Mouse (Mus musculus) midbrain, embryonic 16.5 days (tissue): ENCODE measurements around the gene Hif1an. TPM values are rescaled to one million over a fixed set of nuclear protein-coding genes. Genes with fewer than 3 reads are reported as not detected.
A peak's percentile ranks its signal among the peaks of the same experiment; 100 is the strongest.

Experiments
- ATAC-seq: fragments of 200-750 bp; cut with Nextera tagmentation; 2 replicates; pipeline ENCODE4 v1.8.0; 2017; ENCODE audit warnings: moderate TSS enrichment
- H3K27ac ChIP-seq: fragments of 300-500 bp; sonication (generic); 2 replicates; pipeline ENCODE4 v1.5.1; 2014; ENCODE audit warnings: mild to moderate bottlenecking, low read length, mixed read lengths
- H3K27me3 ChIP-seq: fragments of 300-500 bp; sonication (generic); 2 replicates; pipeline ENCODE4 v1.6.1; 2014; ENCODE audit warnings: low read depth, low read length, mixed read lengths; ENCODE audit not compliant: control insufficient read depth, insufficient read depth
- H3K36me3 ChIP-seq: fragments of 300-500 bp; sonication (generic); 2 replicates; pipeline ENCODE4 v1.6.1; 2014; ENCODE audit warnings: mild to moderate bottlenecking, low read length, moderate library complexity, mixed read lengths; ENCODE audit not compliant: control insufficient read depth, insufficient read depth
- H3K4me1 ChIP-seq: fragments of 300-500 bp; sonication (generic); 2 replicates; pipeline ENCODE4 v1.6.1; 2014; ENCODE audit warnings: mild to moderate bottlenecking, low read length, mixed read lengths; ENCODE audit not compliant: control insufficient read depth, insufficient read depth
- H3K4me2 ChIP-seq: fragments of 300-500 bp; sonication (generic); 2 replicates; pipeline ENCODE4 v1.6.1; 2014; ENCODE audit warnings: mild to moderate bottlenecking, low read length, mixed read lengths
- H3K4me3 ChIP-seq: fragments of 300-500 bp; sonication (generic); 2 replicates; pipeline ENCODE4 v1.5.1; 2014; ENCODE audit warnings: low read depth, mild to moderate bottlenecking, low read length, moderate library complexity, mixed read lengths
- H3K9ac ChIP-seq: fragments of 300-500 bp; sonication (generic); 2 replicates; pipeline ENCODE4 v1.6.1; 2014; ENCODE audit warnings: low read depth, low read length, mixed read lengths
- H3K9me3 ChIP-seq: fragments of 300-500 bp; sonication (generic); replicated peaks from 2 replicates; pipeline ENCODE4 v1.6.1; 2014; ENCODE audit warnings: mild to moderate bottlenecking, low read length, mixed read lengths; ENCODE audit not compliant: control insufficient read depth, poor library complexity, severe bottlenecking
- WGBS: fragments of 180-500 bp; shearing (Covaris S2); extraction: QIAGEN DNeasy Blood & Tissue Kit; methylation state at CpG from one replicate; pipeline ENCODE4 v1.1.7; 2014; 5-methylcytosine and 5-hydroxymethylcytosine counted together
- polyA plus RNA-seq: library from polyadenylated mRNA; unstranded; fragments of >200 nt; fragmentation: Nextera tagmentation; extraction: Ambion mirVana; gene quantifications from 2 replicates; pipeline ENCODE4 v1.2.1, GENCODE M21; 2015

Hif1an gene
- polyA plus RNA-seq, 1 experiment from 2014 or later: 25.2 TPM

GRCm38 (mm10) chr19:44554490-44554860, 8.2 kb upstream of the Hif1an start:
- Histone ChIP-seq H3K4me3 (peak overlapping the region; percentile 78), H3K4me2 (peak overlapping the region; percentile 92), H3K36me3 (peaks cover 21% of the 10 kb centered on the region), H3K27me3 (no peaks in the 10 kb centered on the region; the same call in 1 of the 2 replicates), H3K9me3 (no peaks in the 10 kb centered on the region), H3K9ac (peak overlapping the region; percentile 89), H3K4me1 (peaks cover 16% of the 10 kb centered on the region), H3K27ac (peak overlapping the region; percentile 72)
- 0 out of 2 replicates have a peak, but pooled peaks have one; percentile 34 for ATAC-seq
- WGBS: 3% methylated on average over 8 of the region's 8 CpGs

DNA sequence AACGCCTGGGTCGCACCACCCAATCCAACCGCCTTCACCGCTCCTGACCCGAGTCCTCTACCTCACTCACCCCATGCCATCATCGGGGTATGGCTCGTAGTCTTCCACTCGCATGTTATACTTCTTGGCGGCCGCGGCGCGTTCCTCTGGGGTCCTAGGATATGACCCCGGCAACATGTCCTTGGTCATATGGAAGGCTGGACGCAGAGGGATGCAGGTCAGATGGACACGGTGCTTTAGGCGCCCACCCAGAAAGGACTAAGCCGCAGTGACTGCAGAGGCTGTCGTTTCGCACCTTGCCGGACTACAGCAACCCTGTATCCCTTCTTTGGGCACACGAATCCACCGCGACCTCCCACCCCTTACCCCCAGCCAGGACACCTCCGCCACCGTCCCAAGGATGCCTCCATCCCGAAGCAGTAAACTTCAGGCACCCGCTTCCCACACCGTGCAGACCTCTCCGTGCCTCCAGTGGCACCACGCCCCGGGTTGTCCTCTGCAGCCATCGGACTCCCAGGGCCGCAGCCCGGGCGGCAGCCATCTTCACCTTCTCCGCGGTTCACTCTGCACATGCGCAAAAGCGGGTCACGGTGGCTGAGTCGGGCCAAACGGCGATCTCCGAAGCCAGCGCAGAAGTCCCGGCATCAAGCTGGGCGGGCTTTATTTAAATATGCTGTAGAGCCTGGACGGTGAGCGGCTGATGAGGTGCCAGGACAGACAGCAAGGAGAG, 7.6 kb upstream of the Hif1an start, which contains the start of gene Ndufb8:
Ndufb8 (minus strand) TSS at position 580 of the 730 bp plus-strand sequence.
- Histone ChIP-seq H3K9ac (peak within 1 kb of the TSS; percentile 89), H3K9me3 (no peaks in the 10 kb centered on the region), H3K27ac (peak within 1 kb of the TSS; percentile 72), H3K4me1 (peaks cover 16% of the 10 kb centered on the region), H3K27me3 (no peaks in the 10 kb centered on the region; the same call in 1 of the 2 replicates), H3K4me3 (peak within 1 kb of the TSS; percentile 78), H3K36me3 (peaks cover 15% of the 10 kb centered on the region), H3K4me2 (peak within 1 kb of the TSS; percentile 92)
- WGBS: under 1% methylated on average over 50 of the region's 50 CpGs
- peak; percentile 88 for ATAC-seq

- no peak overlapping the region for H3K4me3 ChIP-seq
- H3K4me2 ChIP-seq: peak overlapping the region; percentile 66
- no peaks in the 10 kb centered on the region; the same call in 1 of the 2 replicates for H3K27me3 ChIP-seq
- H3K36me3 ChIP-seq: peaks cover 22% of the 10 kb centered on the region
- H3K9me3 ChIP-seq: no peaks in the 10 kb centered on the region
- H3K9ac ChIP-seq: no peak overlapping the region
- no peak overlapping the region for H3K27ac ChIP-seq
- no peak for ATAC-seq
- WGBS: 94% methylated on average over 14 of the region's 14 CpGs
- peaks cover 23% of the 10 kb centered on the region for H3K4me1 ChIP-seq
These were observed 1.4 kb downstream of the Hif1an start for GRCm38 (mm10) chr19:44564006-44564405.

DNA sequence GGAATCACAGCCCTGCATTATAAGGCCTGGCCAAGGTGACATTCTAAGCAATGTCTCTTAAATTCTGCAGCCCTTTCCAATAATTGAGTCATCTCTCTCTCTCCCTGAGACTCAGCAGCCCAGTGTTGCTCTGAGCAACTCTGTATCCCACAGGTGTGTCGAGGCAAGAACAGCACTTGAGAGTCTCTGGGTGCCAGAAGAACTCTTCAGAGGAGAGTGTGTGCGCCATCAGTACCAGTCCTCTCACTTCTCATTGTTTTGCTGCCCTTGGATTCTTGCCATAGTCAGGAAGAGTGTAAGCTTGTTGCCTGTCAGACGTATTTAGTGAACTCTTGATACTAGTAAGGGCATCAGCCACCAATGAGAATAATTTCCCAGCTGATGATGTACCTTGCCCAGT, 5.1 kb downstream of the Hif1an start:
- H3K9ac ChIP-seq: no peak overlapping the region
- H3K27me3 ChIP-seq: no peaks in the 10 kb centered on the region
- ATAC-seq: no peak
- no peak overlapping the region for H3K4me3 ChIP-seq
- H3K4me2 ChIP-seq: no peak overlapping the region
- no peaks in the 10 kb centered on the region for H3K9me3 ChIP-seq
- no peak overlapping the region for H3K27ac ChIP-seq
- H3K4me1 ChIP-seq: peaks cover 23% of the 10 kb centered on the region
- 93% methylated on average over 3 of the region's 3 CpGs for WGBS
- H3K36me3 ChIP-seq: peaks cover 38% of the 10 kb centered on the region

DNA sequence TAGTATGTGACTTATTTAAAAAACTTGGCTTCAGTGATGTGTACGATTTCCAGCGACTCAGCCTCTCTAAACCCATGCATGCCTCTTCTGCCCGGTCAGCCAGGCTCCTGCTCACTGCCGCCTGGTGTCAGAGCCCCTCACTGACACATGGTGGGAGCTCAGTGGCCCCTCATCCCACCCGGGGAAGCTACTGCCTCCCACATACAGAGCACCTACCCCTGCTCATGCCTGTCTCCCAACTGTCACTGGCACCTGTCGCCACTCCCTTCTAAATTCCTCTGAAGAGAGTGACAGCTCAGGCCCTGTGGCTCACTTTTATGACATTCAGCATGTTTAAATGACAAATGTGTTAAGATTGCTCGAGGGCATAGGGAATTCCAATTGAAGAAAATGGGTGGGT, 13.6 kb downstream of the Hif1an start:
- no peak overlapping the region for H3K9ac ChIP-seq
- H3K9me3 ChIP-seq: no peaks in the 10 kb centered on the region
- H3K4me2 ChIP-seq: no peak overlapping the region
- H3K27me3 ChIP-seq: no peaks in the 10 kb centered on the region
- peaks cover 14% of the 10 kb centered on the region for H3K36me3 ChIP-seq
- H3K4me1 ChIP-seq: no peaks in the 10 kb centered on the region
- WGBS: 84% methylated on average over 7 of the region's 7 CpGs
- no peak overlapping the region for H3K4me3 ChIP-seq
- ATAC-seq: no peak
- H3K27ac ChIP-seq: no peak overlapping the region

- H3K9me3 ChIP-seq: no peaks in the 10 kb centered on the region
- H3K4me3 ChIP-seq: no peak overlapping the region
- H3K4me2 ChIP-seq: no peak overlapping the region
- 86% methylated on average over 1 of the region's 1 CpGs for WGBS
- no peaks in the 10 kb centered on the region for H3K4me1 ChIP-seq
- no peak for ATAC-seq
- H3K27ac ChIP-seq: no peak overlapping the region
- no peaks in the 10 kb centered on the region for H3K27me3 ChIP-seq
- no peak overlapping the region for H3K9ac ChIP-seq
- H3K36me3 ChIP-seq: peaks cover 12% of the 10 kb centered on the region
These were observed 15.4 kb downstream of the Hif1an start for GRCm38 (mm10) chr19:44578038-44578437.

- peaks cover 12% of the 10 kb centered on the region for H3K27me3 ChIP-seq
- 67% methylated on average over 10 of the region's 10 CpGs for WGBS
- H3K36me3 ChIP-seq: no peaks in the 10 kb centered on the region
- no peak overlapping the region for H3K9ac ChIP-seq
- H3K9me3 ChIP-seq: no peaks in the 10 kb centered on the region
- H3K4me1 ChIP-seq: no peaks in the 10 kb centered on the region
- no peak overlapping the region for H3K4me3 ChIP-seq
- ATAC-seq: peak; percentile 50; the same call in 1 of the 2 replicates
- H3K27ac ChIP-seq: no peak overlapping the region
- no peak overlapping the region for H3K4me2 ChIP-seq
These were observed 19.5 kb downstream of the Hif1an start for GRCm38 (mm10) chr19:44582103-44582502.

GRCm38 (mm10) chr19:44582638-44583309, 20.1 kb downstream of the Hif1an start:
- Histone ChIP-seq H3K4me1 (no peaks in the 10 kb centered on the region), H3K27me3 (peaks cover 12% of the 10 kb centered on the region), H3K36me3 (no peaks in the 10 kb centered on the region), H3K4me3 (no peak overlapping the region), H3K27ac (no peak overlapping the region), H3K9ac (no peak overlapping the region), H3K4me2 (no peak overlapping the region), H3K9me3 (no peaks in the 10 kb centered on the region)
- 34% methylated on average over 9 of the region's 9 CpGs for WGBS
- peak; percentile 82 for ATAC-seq

DNA sequence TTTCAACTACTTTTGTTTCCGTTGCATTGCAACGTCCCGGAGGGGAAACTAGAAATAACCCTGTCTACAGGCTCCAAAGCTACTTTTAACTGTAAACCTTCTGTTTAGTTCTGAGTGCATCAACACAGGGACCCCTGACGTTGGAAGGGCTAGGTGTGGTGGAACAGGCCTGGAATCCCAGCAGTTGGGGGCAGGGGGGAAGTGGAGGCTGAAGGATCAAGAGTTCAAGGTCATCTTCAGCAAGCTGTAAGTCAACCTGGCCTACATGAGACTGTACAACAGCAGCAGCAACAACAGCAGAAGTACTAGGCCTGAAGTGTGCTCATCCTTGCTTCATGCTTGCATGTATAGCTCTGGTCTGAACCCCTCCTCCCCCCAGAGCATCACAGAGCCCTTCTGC, 25.4 kb downstream of the Hif1an start:
- Histone ChIP-seq H3K9ac (no peak overlapping the region), H3K27ac (no peak overlapping the region), H3K4me2 (no peak overlapping the region), H3K4me1 (no peaks in the 10 kb centered on the region), H3K4me3 (no peak overlapping the region), H3K9me3 (no peaks in the 10 kb centered on the region), H3K27me3 (peaks cover 12% of the 10 kb centered on the region), H3K36me3 (no peaks in the 10 kb centered on the region)
- WGBS: 41% methylated on average over 4 of the region's 4 CpGs
- no peak for ATAC-seq
